Mouse (Mus musculus) hindbrain, embryonic 16.5 days (tissue): ENCODE data around the gene Dusp13. TPM values are rescaled to one million over a fixed set of nuclear protein-coding genes. Genes with fewer than 3 reads are reported as not detected.
A peak's percentile ranks its signal among the peaks of the same experiment; 100 is the strongest.

Experiments
- ATAC-seq: fragments of 200-750 bp; cut with Nextera tagmentation; 2 replicates; pipeline ENCODE4 v1.8.0; 2017; ENCODE audit warnings: moderate TSS enrichment, moderate library complexity
- H3K27ac ChIP-seq: fragments of 300-500 bp; sonication (generic); 2 replicates; pipeline ENCODE4 v1.5.1; 2014; ENCODE audit warnings: low read depth, mild to moderate bottlenecking, control low read depth, low read length, moderate library complexity
- H3K27me3 ChIP-seq: fragments of 300-500 bp; sonication (generic); replicated peaks from 2 replicates; pipeline ENCODE4 v1.6.1; 2014; ENCODE audit warnings: low read length; ENCODE audit not compliant: control insufficient read depth, insufficient read depth
- H3K36me3 ChIP-seq: fragments of 300-500 bp; sonication (generic); 2 replicates; pipeline ENCODE4 v1.6.1; 2014; ENCODE audit warnings: mild to moderate bottlenecking, low read length, moderate library complexity, mixed read lengths; ENCODE audit not compliant: control insufficient read depth, insufficient read depth
- H3K4me1 ChIP-seq: fragments of 300-500 bp; sonication (generic); 2 replicates; pipeline ENCODE4 v1.6.1; 2014; ENCODE audit warnings: low read depth, low read length; ENCODE audit not compliant: control insufficient read depth, insufficient read depth
- H3K4me2 ChIP-seq: fragments of 300-500 bp; sonication (generic); 2 replicates; pipeline ENCODE4 v1.6.1; 2014; ENCODE audit warnings: mild to moderate bottlenecking, low read length, control low read depth, moderate library complexity
- H3K4me3 ChIP-seq: fragments of 300-500 bp; sonication (generic); 2 replicates; pipeline ENCODE4 v1.5.1; 2014; ENCODE audit warnings: mild to moderate bottlenecking, low read length, control low read depth, moderate library complexity
- H3K9ac ChIP-seq: fragments of 300-500 bp; sonication (generic); 2 replicates; pipeline ENCODE4 v1.6.1; 2014; ENCODE audit warnings: low read depth, mild to moderate bottlenecking, control low read depth, low read length, moderate library complexity
- H3K9me3 ChIP-seq: fragments of 300-500 bp; sonication (generic); 2 replicates; pipeline ENCODE4 v1.6.1; 2014; ENCODE audit warnings: mild to moderate bottlenecking, low read length, moderate library complexity; ENCODE audit not compliant: control insufficient read depth
- WGBS: fragments of 180-500 bp; shearing (Covaris S2); extraction: QIAGEN DNeasy Blood & Tissue Kit; methylation state at CpG from one replicate; pipeline ENCODE4 v1.1.7; 2014; 5-methylcytosine and 5-hydroxymethylcytosine counted together
- polyA plus RNA-seq: library from polyadenylated mRNA; unstranded; fragments of >200 nt; fragmentation: Nextera tagmentation; extraction: Ambion mirVana; gene quantifications from 2 replicates; pipeline ENCODE4 v1.2.1, GENCODE M21; 2015

Gene Dusp13
- polyA plus RNA-seq, 1 experiment from 2014 or later = not detected

- peak within 1 kb of the TSS; percentile 100 for H3K4me3 ChIP-seq
- H3K36me3 ChIP-seq = no peaks in the 10 kb centered on the region
- H3K27ac ChIP-seq = peak within 1 kb of the TSS; percentile 92
- H3K9ac ChIP-seq = peak within 1 kb of the TSS; percentile 93
- no peaks in the 10 kb centered on the region for H3K9me3 ChIP-seq
- H3K4me2 ChIP-seq = peak within 1 kb of the TSS; percentile 73
- ATAC-seq = peak; percentile 89
- H3K27me3 ChIP-seq = no peaks in the 10 kb centered on the region
- H3K4me1 ChIP-seq = peaks cover 16% of the 10 kb centered on the region
- 6% methylated on average over 52 of the region's 52 CpGs for WGBS
Measured at GRCm38 (mm10) chr14:21750008-21750880, 737 bp downstream of the Dusp13 start, which contains the start of gene Samd8. TSS of gene Samd8 (plus strand) at chr14:21750531.

GRCm38 (mm10) chr14:21748142-21748870 is 2.7 kb downstream of the Dusp13 start:
- H3K4me3 ChIP-seq = no peak overlapping the region
- peaks cover 16% of the 10 kb centered on the region for H3K4me1 ChIP-seq
- H3K9me3 ChIP-seq = no peaks in the 10 kb centered on the region
- WGBS = 44% methylated on average over 15 of the region's 15 CpGs
- no peaks in the 10 kb centered on the region for H3K36me3 ChIP-seq
- H3K27me3 ChIP-seq = no peaks in the 10 kb centered on the region
- no peak for ATAC-seq
- no peak overlapping the region for H3K27ac ChIP-seq
- H3K9ac ChIP-seq = no peak overlapping the region
- H3K4me2 ChIP-seq = no peak overlapping the region

GRCm38 (mm10) chr14:21747436-21748141 is 3.4 kb downstream of the Dusp13 start:
- Histone ChIP-seq H3K4me2 (no peak overlapping the region), H3K9me3 (no peaks in the 10 kb centered on the region), H3K9ac (no peak overlapping the region), H3K4me1 (peaks cover 13% of the 10 kb centered on the region), H3K36me3 (no peaks in the 10 kb centered on the region), H3K4me3 (no peak overlapping the region), H3K27me3 (no peaks in the 10 kb centered on the region), H3K27ac (no peak overlapping the region)
- WGBS = 80% methylated on average over 14 of the region's 14 CpGs
- no peak for ATAC-seq

- Histone ChIP-seq H3K9me3 (no peaks in the 10 kb centered on the region), H3K4me2 (no peak overlapping the region), H3K36me3 (no peaks in the 10 kb centered on the region), H3K4me1 (peaks cover 6% of the 10 kb centered on the region), H3K27ac (no peak overlapping the region), H3K4me3 (no peak overlapping the region), H3K9ac (no peak overlapping the region), H3K27me3 (no peaks in the 10 kb centered on the region; the same call in 1 of the 2 replicates)
- ATAC-seq = no peak
- WGBS = 90% methylated on average over 2 of the region's 2 CpGs
Measured at GRCm38 (mm10) chr14:21746846-21747245, 4.1 kb downstream of the Dusp13 start.

GRCm38 (mm10) chr14:21746251-21746650 is 4.7 kb downstream of the Dusp13 start:
- 0 out of 2 replicates have a peak, but pooled peaks cover 3% of the 10 kb centered on the region for H3K4me1 ChIP-seq
- H3K27ac ChIP-seq = no peak overlapping the region
- no peaks in the 10 kb centered on the region for H3K9me3 ChIP-seq
- no peak overlapping the region for H3K4me2 ChIP-seq
- no peak overlapping the region for H3K9ac ChIP-seq
- H3K27me3 ChIP-seq = no peaks in the 10 kb centered on the region; the same call in 1 of the 2 replicates
- H3K36me3 ChIP-seq = no peaks in the 10 kb centered on the region
- no peak for ATAC-seq
- WGBS = 88% methylated on average over 8 of the region's 8 CpGs
- no peak overlapping the region for H3K4me3 ChIP-seq

GRCm38 (mm10) chr14:21745149-21745548 is 5.8 kb downstream of the Dusp13 start:
- 88% methylated on average over 5 of the region's 5 CpGs for WGBS

GRCm38 (mm10) chr14:21744169-21744568 is 6.8 kb downstream of the Dusp13 start:
- Histone ChIP-seq H3K9me3 (no peaks in the 10 kb centered on the region), H3K27me3 (no peaks in the 10 kb centered on the region; the same call in 1 of the 2 replicates), H3K4me1 (no peaks in the 10 kb centered on the region), H3K9ac (no peak overlapping the region), H3K36me3 (no peaks in the 10 kb centered on the region), H3K4me3 (no peak overlapping the region), H3K4me2 (no peak overlapping the region), H3K27ac (no peak overlapping the region)
- 95% methylated on average over 1 of the region's 1 CpGs for WGBS
- ATAC-seq = no peak

More at GRCm38 (mm10) chr14:21745149-21745548, 5.8 kb downstream of the Dusp13 start:
- H3K4me2 ChIP-seq = no peak overlapping the region
- no peak overlapping the region for H3K9ac ChIP-seq
- H3K4me3 ChIP-seq = no peak overlapping the region
- H3K27me3 ChIP-seq = no peaks in the 10 kb centered on the region; the same call in 1 of the 2 replicates
- no peaks in the 10 kb centered on the region for H3K9me3 ChIP-seq
- no peak for ATAC-seq
- H3K36me3 ChIP-seq = no peaks in the 10 kb centered on the region
- H3K27ac ChIP-seq = no peak overlapping the region
- H3K4me1 ChIP-seq = 0 out of 2 replicates have a peak, but pooled peaks cover 2% of the 10 kb centered on the region

- Histone ChIP-seq H3K9me3 (no peaks in the 10 kb centered on the region), H3K4me3 (no peak overlapping the region), H3K36me3 (no peaks in the 10 kb centered on the region), H3K27me3 (no peaks in the 10 kb centered on the region; the same call in 1 of the 2 replicates), H3K4me1 (no peaks in the 10 kb centered on the region), H3K9ac (no peak overlapping the region), H3K4me2 (no peak overlapping the region), H3K27ac (no peak overlapping the region)
- no peak for ATAC-seq
- 96% methylated on average over 4 of the region's 4 CpGs for WGBS
Measured at GRCm38 (mm10) chr14:21742441-21742840, 8.5 kb downstream of the Dusp13 start.
